Mouse (Mus musculus) lung, postnatal 0 days (tissue): ENCODE measurements around the gene Slc43a3. TPM values are rescaled to one million over a fixed set of nuclear protein-coding genes. Genes with fewer than 3 reads are reported as not detected.
A peak's percentile ranks its signal among the peaks of the same experiment; 100 is the strongest.

Experiments used
- ATAC-seq: fragments of 200-750 bp; cut with Nextera tagmentation; 2 replicates; pipeline ENCODE4 v1.8.0; 2017; ENCODE audit warnings: moderate library complexity
- DNase-seq: peaks from one replicate; pipeline ENCODE4 v3.0.0-alpha.2; 2016; ENCODE audit warnings: low spot score
- H3K27ac ChIP-seq: fragments of 300-500 bp; sonication (generic); 2 replicates; pipeline ENCODE4 v1.5.1; 2014; ENCODE audit warnings: antibody characterized with exemption, mild to moderate bottlenecking, low read length, mixed read lengths
- H3K27me3 ChIP-seq: fragments of 300-500 bp; sonication (generic); replicated peaks from 2 replicates; pipeline ENCODE4 v1.6.1; 2014; ENCODE audit warnings: low read length, mixed read lengths; ENCODE audit not compliant: insufficient read depth
- H3K36me3 ChIP-seq: fragments of 300-500 bp; sonication (generic); 2 replicates; pipeline ENCODE4 v1.6.1; 2014; ENCODE audit warnings: low read length, mixed read lengths; ENCODE audit not compliant: insufficient read depth
- H3K4me1 ChIP-seq: fragments of 300-500 bp; sonication (generic); 2 replicates; pipeline ENCODE4 v1.6.1; 2014; ENCODE audit warnings: antibody characterized with exemption, low read depth, low read length, mixed read lengths; ENCODE audit not compliant: insufficient read depth
- H3K4me2 ChIP-seq: fragments of 300-500 bp; sonication (generic); replicated peaks from 2 replicates; pipeline ENCODE4 v1.6.1; 2014; ENCODE audit warnings: low read depth, mild to moderate bottlenecking, low read length, moderate library complexity, mixed read lengths
- H3K4me3 ChIP-seq: fragments of 300-500 bp; sonication (generic); 2 replicates; pipeline ENCODE4 v1.5.1; 2014; ENCODE audit warnings: low read depth, low read length
- H3K9ac ChIP-seq: fragments of 300-500 bp; sonication (generic); replicated peaks from 2 replicates; pipeline ENCODE4 v1.6.1; 2014; ENCODE audit warnings: low read depth, mild to moderate bottlenecking
- H3K9me3 ChIP-seq: fragments of 300-500 bp; sonication (generic); 2 replicates; pipeline ENCODE4 v1.6.1; 2016; ENCODE audit warnings: low read length, mixed read lengths
- CTCF ChIP-seq: IDR thresholded peaks from 2 replicates; pipeline ENCODE4 v1.5.1; 2016; ENCODE audit warnings: antibody characterized with exemption, mild to moderate bottlenecking
- EP300 ChIP-seq: IDR thresholded peaks from 2 replicates; pipeline ENCODE4 v1.6.1; 2016; ENCODE audit warnings: antibody characterized with exemption, mild to moderate bottlenecking, control low read depth
- WGBS: fragments of 180-500 bp; shearing (Covaris S2); extraction: QIAGEN DNeasy Blood & Tissue Kit; methylation state at CpG from one replicate; pipeline ENCODE4 v1.1.7; 2014; 5-methylcytosine and 5-hydroxymethylcytosine counted together
- microRNA-seq: library from miRNA; unstranded; fragments of <30 nt; microRNA quantifications from one replicate; pipeline ENCODE4, GENCODE M21; 2016
- polyA plus RNA-seq: library from polyadenylated mRNA; unstranded; fragments of >200 nt; fragmentation: Nextera tagmentation; extraction: Ambion mirVana; gene quantifications from 2 replicates; pipeline ENCODE4 v1.2.1, GENCODE M21; 2015

Gene Slc43a3
- polyA plus RNA-seq, 1 experiment from 2014 or later: 121 TPM

- no peak for ATAC-seq
- TF ChIP-seq CTCF (peak; percentile 77), EP300 (no peak)
- no peaks in the 10 kb centered on the region for H3K27me3 ChIP-seq
- H3K4me1 ChIP-seq: no peaks in the 10 kb centered on the region; the same call in 1 of the 2 replicates
- no peaks in the 10 kb centered on the region for H3K9me3 ChIP-seq
- H3K4me2 ChIP-seq: no peak overlapping the region
- H3K36me3 ChIP-seq: no peaks in the 10 kb centered on the region
- 16% methylated on average over 4 of the region's 4 CpGs for WGBS
- peak; percentile 63 for DNase-seq
- no peak overlapping the region for H3K27ac ChIP-seq
- H3K4me3 ChIP-seq: no peak overlapping the region
- no peak overlapping the region for H3K9ac ChIP-seq
Measured at GRCm38 (mm10) chr2:85007729-85008128, 71.3 kb downstream of the Slc43a3 start.

Small RNAs within 50 kb of the gene (microRNA-seq; reads per million reads assigned to microRNA genes)
- not detected for gene Gm24332

Other genes starting within 250 kb of the Slc43a3 start
- gene Zdhhc5, start 221.4 kb upstream of the Slc43a3 start, polyA plus RNA-seq: 15.8 and 19.9 TPM in 2 replicates
- gene Clp1, start 209.2 kb upstream of the Slc43a3 start, polyA plus RNA-seq: 19.3 and 19.5 TPM in 2 replicates
- 2.6 and 3.4 TPM in 2 replicates for gene Ypel4, start 202.5 kb upstream of the Slc43a3 start, polyA plus RNA-seq
- gene Gm19426, start 192.9 kb upstream of the Slc43a3 start, polyA plus RNA-seq: 5.6 and 6.5 TPM in 2 replicates
- gene Serping1, start 161.1 kb upstream of the Slc43a3 start, polyA plus RNA-seq: 269 and 283 TPM in 2 replicates
- 83.7 and 85.6 TPM in 2 replicates for gene Ube2l6, start 137.8 kb upstream of the Slc43a3 start, polyA plus RNA-seq
- gene Smtnl1, start 113.9 kb upstream of the Slc43a3 start, polyA plus RNA-seq: 0.44 and 0.53 TPM in 2 replicates
- 24.2 and 28.5 TPM in 2 replicates for gene Timm10, start 109.6 kb upstream of the Slc43a3 start, polyA plus RNA-seq
- 4.9 and 6.6 TPM in 2 replicates for gene Slc43a1, start 97.7 kb upstream of the Slc43a3 start, polyA plus RNA-seq
- 0.62 and 1.1 TPM in 2 replicates for gene Rtn4rl2, start 49.9 kb upstream of the Slc43a3 start, polyA plus RNA-seq
- not detected in 2 replicates for gene Prg2, start 43.9 kb downstream of the Slc43a3 start, polyA plus RNA-seq
- not detected in 2 replicates for gene Prg3, start 51.6 kb downstream of the Slc43a3 start, polyA plus RNA-seq
- 81.8 and 87.3 TPM in 2 replicates for gene Ssrp1, start 100.7 kb downstream of the Slc43a3 start, polyA plus RNA-seq
- 0.07 and 0.08 TPM in 2 replicates for gene P2rx3, start 100.9 kb downstream of the Slc43a3 start, polyA plus RNA-seq
- gene Tnks1bp1, start 111.4 kb downstream of the Slc43a3 start, polyA plus RNA-seq: 40.3 and 40.7 TPM in 2 replicates
- gene Aplnr, start 199.6 kb downstream of the Slc43a3 start, polyA plus RNA-seq: 84.1 and 90.6 TPM in 2 replicates